17 mouse cellular contexts compared by ENCODE assay signal in genomic region chr6:117180303-117180702, GRCm38 (mm10).
"Had no signal": no experiment of that assay in that cellular context is flagged by ENCODE, and none has a peak within 500 bp of the region (broad histone marks: within the 10 kb centered on the region; RNA-seq: fewer than 3 reads in every experiment).

No protein-coding gene starts in this region.

- H3K4me1 ChIP-seq: liver, embryonic 15.5 days had no signal

- DNase-seq: kidney, adult 18-20 months; kidney, adult 9 months; kidney, postnatal 25 days; layer of hippocampus, adult 9-11 months; liver; lung, adult 2 months; thymus, adult 18-20 months; thymus, postnatal 36 days had no signal

- H3K36me3 ChIP-seq: liver, embryonic 15.5 days; midbrain, embryonic 12.5 days had no signal

- H3K4me2 ChIP-seq: limb, embryonic 13.5 days; liver, embryonic 15.5 days; midbrain, embryonic 12.5 days had no signal

- H3K27me3 ChIP-seq: liver, embryonic 15.5 days had no signal

- H3K27ac ChIP-seq: kidney, postnatal 0 days; layer of hippocampus, adult 2 months; limb, embryonic 10.5 days; limb, embryonic 13.5 days; liver, embryonic 15.5 days; macrophage; midbrain, embryonic 12.5 days had no signal

- H3K9ac ChIP-seq: limb, embryonic 13.5 days; liver, embryonic 15.5 days; midbrain, embryonic 12.5 days had no signal

- ATAC-seq: intestine, embryonic 16.5 days; midbrain, embryonic 16.5 days had no signal

- H3K4me3 ChIP-seq: layer of hippocampus, adult 2 months; limb, embryonic 10.5 days; limb, embryonic 13.5 days; liver, embryonic 15.5 days; midbrain, embryonic 12.5 days had no signal

- H3K9me3 ChIP-seq: limb, embryonic 10.5 days; limb, embryonic 13.5 days; liver, embryonic 15.5 days; midbrain, embryonic 12.5 days had no signal
